8 mouse cellular contexts compared by ENCODE assay signal in genomic region chr5:93044584-93045370, GRCm38 (mm10). TPM values are rescaled to one million over a fixed set of nuclear protein-coding genes. Genes with fewer than 3 reads are reported as not detected.
A peak's percentile ranks its signal among the peaks of the same experiment; 100 is the strongest.
DNase-seq lines count a peak whose midpoint lies in the region; ATAC-seq lines count a peak whose summit lies in the region.

Sowahb (minus strand) TSS chr5:93045022.

- peak within 1 kb of the TSS; percentile 62 for H3K9ac ChIP-seq in heart, embryonic 11.5 days (ENCODE audit: low read depth, low read length)
- peak within 1 kb of the TSS; percentile 66 for H3K9ac ChIP-seq in heart, embryonic 16.5 days (ENCODE audit: low read length)
- H3K9ac ChIP-seq in lung, embryonic 16.5 days (ENCODE audit: low read length): peak within 1 kb of the TSS; percentile 63

- no peaks in the 10 kb centered on the region for H3K9me3 ChIP-seq in heart, embryonic 11.5 days (replicated peaks; ENCODE audit: control insufficient read depth, low read length)
- H3K9me3 ChIP-seq in heart, embryonic 16.5 days (replicated peaks; ENCODE audit: control insufficient read depth, low read length): no peaks in the 10 kb centered on the region
- H3K9me3 ChIP-seq in lung, embryonic 16.5 days (ENCODE audit: control insufficient read depth, low read length): no peaks in the 10 kb centered on the region

- peak; percentile 47; the same call in 1 of the 2 replicates for ATAC-seq in heart, embryonic 11.5 days (replicated peaks; ENCODE audit: insufficient number of reproducible peaks, low FRiP score, low TSS enrichment)
- peak; percentile 44 for ATAC-seq in heart, embryonic 16.5 days (replicated peaks; ENCODE audit: extremely low read depth, insufficient read depth, low FRiP score)
- ATAC-seq in lung, embryonic 16.5 days (ENCODE audit: low read depth): peak; percentile 95

- peak within 1 kb of the TSS; percentile 98 for H3K4me2 ChIP-seq in heart, embryonic 11.5 days
- H3K4me2 ChIP-seq in heart, embryonic 16.5 days (ENCODE audit: low read depth, low read length): peak within 1 kb of the TSS; percentile 98
- peak within 1 kb of the TSS; percentile 89 for H3K4me2 ChIP-seq in lung, embryonic 16.5 days (ENCODE audit: low read depth, low read length)

- peak within 1 kb of the TSS; percentile 61 for H3K4me3 ChIP-seq in heart, embryonic 11.5 days (ENCODE audit: low read depth, low read length)
- peak within 1 kb of the TSS; percentile 66 for H3K4me3 ChIP-seq in heart, embryonic 16.5 days (ENCODE audit: low read length)
- H3K4me3 ChIP-seq in lung, embryonic 16.5 days (ENCODE audit: low read length): peak within 1 kb of the TSS; percentile 62

- peaks cover 10% of the 10 kb centered on the region for H3K4me1 ChIP-seq in heart, embryonic 11.5 days (ENCODE audit: control insufficient read depth, insufficient read depth, low read length)
- peaks cover 12% of the 10 kb centered on the region for H3K4me1 ChIP-seq in heart, embryonic 16.5 days (ENCODE audit: control insufficient read depth, insufficient read depth, low read length)
- H3K4me1 ChIP-seq in lung, embryonic 16.5 days (replicated peaks; ENCODE audit: control insufficient read depth, insufficient read depth, low read length): peaks cover 28% of the 10 kb centered on the region

- no peaks in the 10 kb centered on the region for H3K36me3 ChIP-seq in heart, embryonic 11.5 days (ENCODE audit: control insufficient read depth, insufficient read depth, low read length)
- H3K36me3 ChIP-seq in heart, embryonic 16.5 days (ENCODE audit: control insufficient read depth, insufficient read depth): no peaks in the 10 kb centered on the region
- no peaks in the 10 kb centered on the region for H3K36me3 ChIP-seq in lung, embryonic 16.5 days (ENCODE audit: control insufficient read depth, insufficient read depth, low read length)

- no peak within 1 kb of the TSS for H3K27ac ChIP-seq in heart, embryonic 11.5 days (ENCODE audit: low read depth, low read length)
- no peak within 1 kb of the TSS for H3K27ac ChIP-seq in heart, embryonic 16.5 days (ENCODE audit: low read length)
- H3K27ac ChIP-seq in lung, embryonic 16.5 days (ENCODE audit: low read length): peak within 1 kb of the TSS; percentile 47; the same call in 1 of the 2 replicates

- under 1% methylated on average over 67 of the region's 68 CpGs for WGBS in heart, embryonic 11.5 days (ENCODE audit: insufficient replicate concordance)
- WGBS in heart, embryonic 16.5 days: under 1% methylated on average over 68 of the region's 68 CpGs
- WGBS in lung, embryonic 16.5 days: under 1% methylated on average over 66 of the region's 68 CpGs

- peaks cover 41% of the 10 kb centered on the region for H3K27me3 ChIP-seq in heart, embryonic 11.5 days (ENCODE audit: control insufficient read depth, insufficient read depth, low read length)
- peaks cover 57% of the 10 kb centered on the region for H3K27me3 ChIP-seq in heart, embryonic 16.5 days (ENCODE audit: control insufficient read depth, insufficient read depth, low read length)
- peaks cover 41% of the 10 kb centered on the region for H3K27me3 ChIP-seq in lung, embryonic 16.5 days (ENCODE audit: control insufficient read depth, insufficient read depth, low read depth, low read length)

- no peak for DNase-seq in heart, adult 9 months (ENCODE audit: low spot score in 2 of 2)
- peak; percentile 86 to 89 for DNase-seq in cerebellum, postnatal 14 days
- peak; percentile 91 for DNase-seq in kidney, postnatal 14 days
- peak; percentile 43 for DNase-seq in ovary, postnatal 36 days (ENCODE audit: low spot score)
- no peak for DNase-seq in frontal cortex, postnatal 14 days (ENCODE audit: low spot score in 2 of 2)

RNA-seq across cellular contexts. Expression of gene Sowahb, which starts in this region (rescaled TPM):
- polyA plus RNA-seq in heart, embryonic 11.5 days (2014; fragmentation: Nextera tagmentation; extraction: Ambion mirVana): 0.13 and 0.15 TPM in 2 replicates
- 0.12 and 0.20 TPM in 2 replicates for polyA plus RNA-seq in heart, embryonic 16.5 days (2015; fragmentation: Nextera tagmentation; extraction: Ambion mirVana)
- polyA plus RNA-seq in lung, embryonic 16.5 days (2015; fragmentation: Nextera tagmentation; extraction: Ambion mirVana): 1.2 and 1.4 TPM in 2 replicates

Comparison
In these comparisons a context has a peak if more than half of its experiments do, and no peak if none do; other contexts are left out.
1. Peak in ATAC-seq, H3K4me3 ChIP-seq, H3K9ac ChIP-seq and H3K4me2 ChIP-seq in heart, embryonic 11.5 days; RNA of the gene not detected or under 1 TPM.
2. Peak in ATAC-seq, H3K4me3 ChIP-seq, H3K9ac ChIP-seq and H3K4me2 ChIP-seq in heart, embryonic 16.5 days; RNA of the gene not detected or under 1 TPM.
3. ATAC-seq: peak in every context shown above with its lines; median percentile 95 in lung, embryonic 16.5 days; 47 in heart, embryonic 11.5 days; 44 in heart, embryonic 16.5 days.
4. DNase-seq: peak in cerebellum, postnatal 14 days (2 of 2), kidney, postnatal 14 days (single experiment) and ovary, postnatal 36 days (single experiment); none in heart, adult 9 months (0 of 2) and frontal cortex, postnatal 14 days (0 of 2).
5. Peak in every context shown above with its lines, with median percentiles within 50 percentile points of each other: H3K4me2 ChIP-seq, H3K4me3 ChIP-seq and H3K9ac ChIP-seq.